ENCODE assay signal across 1 mouse cellular context in the genomic region with DNA sequence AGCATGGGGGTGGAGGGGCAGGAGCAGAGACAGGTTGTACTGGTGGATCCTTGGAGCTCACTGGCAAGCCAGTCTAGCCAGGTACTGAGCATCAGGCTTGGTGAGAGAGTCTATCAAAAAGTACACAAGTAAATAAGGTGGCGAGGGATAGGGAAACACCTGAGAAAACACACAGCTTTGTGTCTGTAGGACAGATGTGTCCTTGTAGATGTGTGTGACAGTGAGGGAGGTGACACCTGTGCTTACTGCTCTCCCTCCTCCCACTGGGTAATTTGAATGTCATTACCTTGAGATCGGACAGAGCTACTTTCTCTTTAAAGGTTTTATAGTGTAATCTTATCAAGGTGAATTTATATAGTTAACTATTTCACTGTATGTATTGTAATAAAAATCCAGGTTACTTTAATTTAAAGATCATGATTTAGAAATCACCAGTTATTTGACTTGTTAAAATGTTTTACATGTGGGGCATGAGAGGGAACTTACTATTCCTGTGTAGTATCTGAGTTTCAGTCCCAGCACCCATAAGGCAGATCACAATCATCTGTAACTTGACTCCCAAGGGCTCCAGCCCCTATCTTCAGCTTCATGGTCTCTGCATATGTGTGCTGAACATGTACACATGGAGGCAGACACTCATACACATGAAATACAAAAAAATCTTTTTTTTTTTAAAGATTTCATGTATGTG.
TF ChIP-seq lines count a peak whose summit lies in the region.

No protein-coding gene starts in this region.

TF ChIP-seq in CH12.LX, 34 proteins besides CTCF, POLR2A, EP300 and RAD21:
- TF ChIP-seq ELF1 (IDR thresholded peaks at IDR 0.05; ENCODE audit: low read depth, low read length) = no peak
- no peak for TF ChIP-seq GABPA (IDR thresholded peaks at IDR 0.05; ENCODE audit: insufficient replicate concordance, low read depth, low read length)
- 0 out of 2 replicates have a peak, but pooled peaks have one; percentile 13 for TF ChIP-seq MXI1 (IDR thresholded peaks at IDR 0.05; ENCODE audit: low read depth, low read length)
- 0 out of 2 replicates have a peak, but pooled peaks have one; percentile 3 for TF ChIP-seq CHD2 (IDR thresholded peaks at IDR 0.05; ENCODE audit: low read length)
- TF ChIP-seq ZNF384 (IDR thresholded peaks at IDR 0.05; ENCODE audit: low read depth, low read length) = peak; percentile 41
- no peak for TF ChIP-seq JUND (conservative IDR thresholded peaks at IDR 0.05; ENCODE audit: low read depth, low read length)
- TF ChIP-seq SIN3A (IDR thresholded peaks at IDR 0.05; ENCODE audit: low read length) = peak; percentile 68; the same call in 1 of the 2 replicates
- no peak for TF ChIP-seq E2F4 (IDR thresholded peaks at IDR 0.05; ENCODE audit: insufficient replicate concordance, low read depth, low read length)
- TF ChIP-seq JUN (IDR thresholded peaks at IDR 0.05; ENCODE audit: insufficient read depth, low read depth, low read length) = no peak
- TF ChIP-seq BHLHE40 (IDR thresholded peaks at IDR 0.05; ENCODE audit: low read depth, low read length) = no peak
- 0 out of 2 replicates have a peak, but pooled peaks have one; percentile 45 for TF ChIP-seq MAZ (IDR thresholded peaks at IDR 0.05; ENCODE audit: low read depth, low read length)
- TF ChIP-seq ZC3H11A (IDR thresholded peaks at IDR 0.05; ENCODE audit: low read depth, low read length) = no peak
- peak; percentile 25; the same call in 1 of the 2 replicates for TF ChIP-seq TCF12 (IDR thresholded peaks at IDR 0.05; ENCODE audit: low read depth, low read length)
- no peak for TF ChIP-seq ZKSCAN1 (IDR thresholded peaks at IDR 0.05; ENCODE audit: borderline replicate concordance, low read depth, low read length)
- 0 out of 2 replicates have a peak, but pooled peaks have one; percentile 13 for TF ChIP-seq IRF4 (IDR thresholded peaks at IDR 0.05; ENCODE audit: low read depth, low read length)
- TF ChIP-seq MAFK (IDR thresholded peaks at IDR 0.05; ENCODE audit: insufficient replicate concordance, low read length) = no peak
- no peak for TF ChIP-seq MEF2A (IDR thresholded peaks at IDR 0.05; ENCODE audit: borderline replicate concordance, low read depth, low read length)
- TF ChIP-seq MYC (IDR thresholded peaks at IDR 0.05; ENCODE audit: low read depth, low read length) = 0 out of 2 replicates have a peak, but pooled peaks have one; percentile 43
